Comparison of ENCODE assay signal across 22 mouse cellular contexts in genomic region chr11:56961751-56962150, GRCm38 (mm10). TPM values are rescaled to one million over a fixed set of nuclear protein-coding genes. Genes with fewer than 3 reads are reported as not detected.
DNase-seq lines count a peak whose midpoint lies in the region; ATAC-seq lines count a peak whose summit lies in the region.
"Had no signal": no experiment of that assay in that cellular context is flagged by ENCODE, and none has a peak within 500 bp of the region (broad histone marks: within the 10 kb centered on the region; RNA-seq: fewer than 3 reads in every experiment).

No protein-coding gene starts in this region.

- no peaks in the 10 kb centered on the region for H3K36me3 ChIP-seq in heart, embryonic 11.5 days (ENCODE audit: control insufficient read depth, insufficient read depth, low read length)
- H3K36me3 ChIP-seq in heart, embryonic 10.5 days = no peaks in the 10 kb centered on the region
- H3K36me3 ChIP-seq: embryonic facial prominence, embryonic 10.5 days; embryonic facial prominence, embryonic 12.5 days; forebrain, embryonic 15.5 days had no signal

- intact Hi-C loops in heart, postnatal 10 days (cut with DNase I) = no loop called here
- intact Hi-C loops in heart, postnatal 14 days (cut with DNase I) = no loop called here

- no peak overlapping the region for H3K27ac ChIP-seq in heart, embryonic 11.5 days (ENCODE audit: low read depth, low read length)
- H3K27ac ChIP-seq in heart, embryonic 10.5 days = no peak overlapping the region
- H3K27ac ChIP-seq: embryonic facial prominence, embryonic 10.5 days; embryonic facial prominence, embryonic 12.5 days; forebrain, embryonic 13.5 days; forebrain, embryonic 15.5 days had no signal

- no peak for ATAC-seq in heart, embryonic 11.5 days (replicated peaks; ENCODE audit: insufficient number of reproducible peaks, low FRiP score, low TSS enrichment)
- ATAC-seq: forebrain, embryonic 13.5 days; forebrain, embryonic 15.5 days had no signal

- DNase-seq in heart, adult 18-20 months = peak; percentile 12 to 38
- DNase-seq in heart, adult 8-10 months (ENCODE audit: low spot score) = peak; percentile 36
- no peak for DNase-seq in heart, embryonic 10.5 days (ENCODE audit: low spot score)
- DNase-seq in heart, postnatal 10 days = peak; percentile 5
- peak; percentile 2 to 3 for DNase-seq in heart, postnatal 14 days
- DNase-seq in cerebellum, postnatal 4 days (ENCODE audit: low spot score in 2 of 2) = no peak
- DNase-seq in kidney, adult 9 months = no peak
- DNase-seq: adrenal gland, adult 2 months; adrenal gland, postnatal 10 days; adrenal gland, postnatal 25 days; cerebellum, adult 11 months; cerebellum, adult 18-20 months; cerebellum, adult 8-10 months; cerebellum, adult 9-11 months; cerebellum, postnatal 14 days; cerebellum, postnatal 36 days had no signal

- no peaks in the 10 kb centered on the region for H3K4me1 ChIP-seq in heart, embryonic 11.5 days (ENCODE audit: control insufficient read depth, insufficient read depth, low read length)
- no peaks in the 10 kb centered on the region for H3K4me1 ChIP-seq in heart, embryonic 10.5 days
- H3K4me1 ChIP-seq: embryonic facial prominence, embryonic 10.5 days; embryonic facial prominence, embryonic 12.5 days; forebrain, embryonic 13.5 days; forebrain, embryonic 15.5 days had no signal

- H3K27me3 ChIP-seq in heart, embryonic 11.5 days (ENCODE audit: control insufficient read depth, insufficient read depth, low read length) = no peaks in the 10 kb centered on the region
- no peaks in the 10 kb centered on the region for H3K27me3 ChIP-seq in heart, embryonic 10.5 days (ENCODE audit: insufficient read depth, poor library complexity, severe bottlenecking)
- H3K27me3 ChIP-seq: embryonic facial prominence, embryonic 12.5 days; forebrain, embryonic 13.5 days; forebrain, embryonic 15.5 days had no signal

- H3K4me3 ChIP-seq in heart, embryonic 11.5 days (ENCODE audit: low read depth, low read length) = no peak overlapping the region
- H3K4me3 ChIP-seq in heart, embryonic 10.5 days = no peak overlapping the region
- H3K4me3 ChIP-seq: embryonic facial prominence, embryonic 10.5 days; embryonic facial prominence, embryonic 12.5 days; forebrain, embryonic 13.5 days; forebrain, embryonic 15.5 days had no signal

- no peak overlapping the region for H3K4me2 ChIP-seq in heart, embryonic 11.5 days
- H3K4me2 ChIP-seq: embryonic facial prominence, embryonic 12.5 days; forebrain, embryonic 13.5 days; forebrain, embryonic 15.5 days had no signal

- H3K9me3 ChIP-seq in heart, embryonic 11.5 days (replicated peaks; ENCODE audit: control insufficient read depth, low read length) = no peaks in the 10 kb centered on the region
- H3K9me3 ChIP-seq in heart, embryonic 10.5 days = no peaks in the 10 kb centered on the region
- H3K9me3 ChIP-seq: embryonic facial prominence, embryonic 10.5 days; embryonic facial prominence, embryonic 12.5 days; forebrain, embryonic 13.5 days; forebrain, embryonic 15.5 days had no signal

- no peak overlapping the region for H3K9ac ChIP-seq in heart, embryonic 11.5 days (ENCODE audit: low read depth, low read length)
- H3K9ac ChIP-seq: embryonic facial prominence, embryonic 12.5 days; forebrain, embryonic 13.5 days; forebrain, embryonic 15.5 days had no signal

- 85% methylated on average over 3 of the region's 3 CpGs for WGBS in heart, embryonic 11.5 days (ENCODE audit: insufficient replicate concordance)
- 86% methylated on average over 3 of the region's 3 CpGs for WGBS in heart, embryonic 10.5 days

RNA-seq across cellular contexts. Expression of gene Gria1, which starts 49.4 kb away (rescaled TPM):
- total RNA-seq in heart, adult 18-20 months (2021) = under 1 TPM; 0.15 to 0.49 TPM
- 1.1 and 1.4 TPM in 2 replicates for polyA plus RNA-seq in heart, embryonic 11.5 days (2014; fragmentation: Nextera tagmentation; extraction: Ambion mirVana)
- under 1 TPM; 0.06 to 0.28 (median 0.22) TPM for total RNA-seq in heart, adult 8-10 months (2022)
- polyA plus RNA-seq in heart, embryonic 10.5 days (2016; fragmentation: Nextera tagmentation; extraction: Ambion mirVana) = 0.58 and 0.64 TPM in 2 replicates
- under 1 TPM; 0.36 to 0.55 TPM for total RNA-seq in heart, postnatal 10 days (2021)
- total RNA-seq in heart, postnatal 14 days (2021) = under 1 TPM; 0.10 to 0.22 TPM
- total RNA-seq: MEL had no signal

Comparison
In these comparisons a context has a peak if more than half of its experiments do, and no peak if none do; other contexts are left out.
1. DNase-seq: peak in heart, adult 18-20 months (2 of 2), heart, adult 8-10 months (single experiment), heart, postnatal 10 days (2 of 2) and heart, postnatal 14 days (2 of 2); none in heart, embryonic 10.5 days (single experiment), cerebellum, postnatal 4 days (0 of 2) and kidney, adult 9 months (single experiment).